In the genomic region with DNA sequence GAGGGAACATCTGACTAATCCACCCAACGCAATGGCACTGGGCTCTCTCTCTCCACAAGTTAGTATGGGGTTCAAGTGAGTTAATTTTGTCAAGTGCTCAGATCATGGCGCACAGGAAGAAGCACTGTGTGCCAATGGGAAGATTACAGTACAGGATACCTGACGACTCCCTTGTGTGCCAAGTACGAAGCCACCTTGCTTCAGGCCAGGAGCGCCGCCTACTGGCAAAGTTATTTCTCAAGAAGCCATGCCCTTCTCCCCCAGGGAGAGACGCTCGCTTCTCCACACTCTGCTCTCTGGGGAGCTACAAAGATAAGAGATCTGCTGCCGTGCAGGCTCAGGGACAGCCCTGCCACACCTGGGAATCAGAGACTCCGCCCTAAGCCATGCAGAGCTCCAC, we compare ENCODE assay signal across 9 mouse cellular contexts. TPM values are rescaled to one million over a fixed set of nuclear protein-coding genes. Genes with fewer than 3 reads are reported as not detected.
DNase-seq lines count a peak whose midpoint lies in the region; ATAC-seq and TF ChIP-seq lines count a peak whose summit lies in the region.
"Had no signal": no experiment of that assay in that cellular context is flagged by ENCODE, and none has a peak within 500 bp of the region (broad histone marks: within the 10 kb centered on the region; RNA-seq: fewer than 3 reads in every experiment).

No protein-coding gene starts in this region.

- no peak overlapping the region for H3K4me3 ChIP-seq in kidney, embryonic 15.5 days (replicated peaks)
- no peak overlapping the region for H3K4me3 ChIP-seq in CH12.LX (replicated peaks in 1 of 3; ENCODE audit: low read depth in 2 of 3, low read length in 2 of 3, poor library complexity in 1 of 3)
- no peak overlapping the region for H3K4me3 ChIP-seq in lung, adult 2 months (replicated peaks; ENCODE audit: extremely low read depth, low read depth, low read length)
- H3K4me3 ChIP-seq in forebrain, embryonic 13.5 days = no peak overlapping the region
- H3K4me3 ChIP-seq: erythroblast, embryonic 14.5 days had no signal

- 10% methylated on average over 10 of the region's 10 CpGs for WGBS in kidney, embryonic 15.5 days
- WGBS in lung, adult 2 months = 12% methylated on average over 10 of the region's 10 CpGs
- WGBS in forebrain, embryonic 13.5 days = 24% methylated on average over 10 of the region's 10 CpGs

- H3K27ac ChIP-seq in kidney, embryonic 15.5 days = no peak overlapping the region
- H3K27ac ChIP-seq in CH12.LX (ENCODE audit: insufficient read depth, low read depth) = no peak overlapping the region
- H3K27ac ChIP-seq in forebrain, embryonic 13.5 days = no peak overlapping the region

- dilution Hi-C loops in CH12.LX (cut with MboI; ENCODE audit: extremely low pct_ligation_motif_present, extremely low pct_unique_long_range_greater_than_20kb, low sequenced_read_pairs) = no loop called here

- no peaks in the 10 kb centered on the region for H3K36me3 ChIP-seq in kidney, embryonic 15.5 days
- no peaks in the 10 kb centered on the region for H3K36me3 ChIP-seq in CH12.LX (replicated peaks in 1 of 2; ENCODE audit: control insufficient read depth in 1 of 2, insufficient read depth in 1 of 2, low read length in 1 of 2)
- H3K36me3 ChIP-seq in forebrain, embryonic 13.5 days (ENCODE audit: poor library complexity, severe bottlenecking) = peaks cover 34% of the 10 kb centered on the region

- in situ Hi-C loops in CH12.LX (cut with MboI; ENCODE audit: low pct_ligation_motif_present, low pct_unique_long_range_greater_than_20kb, low sequenced_read_pairs) = no loop called here

- TF ChIP-seq RAD21 in CH12.LX (IDR thresholded peaks at IDR 0.05; ENCODE audit: low read depth, low read length) = peak; percentile 76

- TF ChIP-seq POLR2A in CH12.LX (IDR thresholded peaks at IDR 0.05; ENCODE audit: low read depth, low read length) = no peak
- no peak for TF ChIP-seq POLR2A in lung, adult 2 months (IDR thresholded peaks at IDR 0.05; ENCODE audit: borderline replicate concordance, extremely low read depth, low read depth, low read length)

- ATAC-seq in kidney, embryonic 15.5 days (replicated peaks; ENCODE audit: low FRiP score) = no peak
- ATAC-seq in forebrain, embryonic 13.5 days = no peak

- no peaks in the 10 kb centered on the region for H3K9me3 ChIP-seq in kidney, embryonic 15.5 days (replicated peaks)
- no peaks in the 10 kb centered on the region for H3K9me3 ChIP-seq in CH12.LX (replicated peaks; ENCODE audit: low read length)
- no peaks in the 10 kb centered on the region for H3K9me3 ChIP-seq in forebrain, embryonic 13.5 days (replicated peaks)

- peak; percentile 76 for DNase-seq in kidney, adult 18-20 months
- DNase-seq in CH12.LX (ENCODE audit: extremely low read depth) = peak; percentile 71
- DNase-seq in adrenal gland, adult 2 months = peak; percentile 59
- DNase-seq in gastrocnemius, postnatal 14 days = peak; percentile 59
- no peak for DNase-seq in lung, adult 2 months
- DNase-seq in thymus, postnatal 14 days = peak; percentile 67

- no peaks in the 10 kb centered on the region for H3K79me2 ChIP-seq in CH12.LX (replicated peaks; ENCODE audit: control insufficient read depth, extremely low read depth, insufficient read depth, poor library complexity, severe bottlenecking)

- peak; percentile 35 to 90; a peak in 3 of 4 replicates for TF ChIP-seq CTCF in CH12.LX (conservative IDR thresholded peaks at IDR 0.05 in 1 of 2, IDR thresholded peaks at IDR 0.05 in 1 of 2; ENCODE audit: low read depth in 2 of 2, low read length in 2 of 2)
- TF ChIP-seq CTCF in lung, adult 2 months (IDR thresholded peaks at IDR 0.05; ENCODE audit: insufficient read depth, low read length) = peak; percentile 49; the same call in 1 of the 2 replicates

- no peak for TF ChIP-seq EP300 in CH12.LX (IDR thresholded peaks at IDR 0.05; ENCODE audit: low read length)

- H3K4me1 ChIP-seq in kidney, embryonic 15.5 days = peaks cover 50% of the 10 kb centered on the region
- peaks cover 12 to 13% of the 10 kb centered on the region in 2 experiments; a peak in 3 of 4 replicates for H3K4me1 ChIP-seq in CH12.LX (ENCODE audit: control insufficient read depth in 1 of 2, insufficient read depth in 2 of 2)
- no peaks in the 10 kb centered on the region for H3K4me1 ChIP-seq in lung, adult 2 months (ENCODE audit: control insufficient read depth, insufficient read depth, low read length)
- H3K4me1 ChIP-seq in forebrain, embryonic 13.5 days = peaks cover 50% of the 10 kb centered on the region

- no peak overlapping the region for H3K4me2 ChIP-seq in kidney, embryonic 15.5 days
- H3K4me2 ChIP-seq in CH12.LX (ENCODE audit: insufficient read depth, low read depth, poor library complexity, severe bottlenecking) = no peak overlapping the region
- H3K4me2 ChIP-seq in forebrain, embryonic 13.5 days = no peak overlapping the region

- intact Hi-C loops in gastrocnemius, postnatal 14 days (cut with DNase I; ENCODE audit: low total_unique reads) = no loop called here

- H3K27me3 ChIP-seq in kidney, embryonic 15.5 days = peaks cover 95% of the 10 kb centered on the region
- peaks cover 92% of the 10 kb centered on the region for H3K27me3 ChIP-seq in CH12.LX (replicated peaks)
- H3K27me3 ChIP-seq in forebrain, embryonic 13.5 days = peaks cover 57% of the 10 kb centered on the region

- no peak overlapping the region for H3K9ac ChIP-seq in kidney, embryonic 15.5 days
- H3K9ac ChIP-seq in CH12.LX (ENCODE audit: insufficient read depth, low read depth) = no peak overlapping the region
- no peak overlapping the region for H3K9ac ChIP-seq in forebrain, embryonic 13.5 days

TF ChIP-seq in CH12.LX, 34 proteins besides CTCF, POLR2A, EP300 and RAD21:
- no peak for TF ChIP-seq TBP (conservative IDR thresholded peaks at IDR 0.05; ENCODE audit: low read depth, low read length)
- TF ChIP-seq MXI1 (IDR thresholded peaks at IDR 0.05; ENCODE audit: low read depth, low read length) = no peak
- no peak for TF ChIP-seq ETS1 (conservative IDR thresholded peaks at IDR 0.05; ENCODE audit: low read depth, low read length)
- TF ChIP-seq SMC3 (IDR thresholded peaks at IDR 0.05; ENCODE audit: low read depth, low read length) = peak; percentile 66
- TF ChIP-seq UBTF (IDR thresholded peaks at IDR 0.05; ENCODE audit: low read depth, low read length) = no peak
- no peak for TF ChIP-seq SIN3A (IDR thresholded peaks at IDR 0.05; ENCODE audit: low read length)
- TF ChIP-seq USF1 (IDR thresholded peaks at IDR 0.05; ENCODE audit: low read depth, low read length) = no peak
TF ChIP-seq in CH12.LX: peak in this region for 1.

RNA-seq across cellular contexts. Expression of a gene that starts 19.5 kb away (rescaled TPM):
- not detected in 2 replicates for polyA plus RNA-seq in kidney, embryonic 15.5 days (2015; fragmentation: Nextera tagmentation; extraction: Ambion mirVana)
- total RNA-seq in CH12.LX (2012; rRNA removed) (not detected in 2 replicates), CH12.LX (2014; rRNA removed) (not detected in 2 replicates)
- not detected in 2 replicates for polyA plus RNA-seq in CH12.LX (2012; ENCODE audit: insufficient read length, low read depth)
- total RNA-seq in adrenal gland, adult 2 months (2021) = under 1 TPM in 1 of 2 experiments, not detected in 1; 0.37 TPM
- polyA plus RNA-seq in adrenal gland, adult 2 months (2012; rRNA removed) = 0.06 TPM in 1 of 2 replicates, not detected in the other
- not detected for total RNA-seq in gastrocnemius, postnatal 14 days (2021)
- not detected in 2 replicates for polyA plus RNA-seq in lung, adult 2 months (2012; rRNA removed)
- polyA plus RNA-seq in forebrain, embryonic 13.5 days (2015; fragmentation: Nextera tagmentation; extraction: Ambion mirVana) = 0.13 TPM in 1 of 2 replicates, not detected in the other
- polyA plus RNA-seq: erythroblast, embryonic 14.5 days had no signal

RNA-seq across cellular contexts. Expression of a gene that starts 29.1 kb away (rescaled TPM):
- polyA plus RNA-seq in kidney, embryonic 15.5 days (2015; fragmentation: Nextera tagmentation; extraction: Ambion mirVana) = 0.51 and 0.64 TPM in 2 replicates
- total RNA-seq in CH12.LX (2012; rRNA removed) = not detected in 2 replicates
- total RNA-seq in CH12.LX (2014; rRNA removed) = not detected in 2 replicates
- not detected in 2 replicates for polyA plus RNA-seq in CH12.LX (2012; ENCODE audit: insufficient read length, low read depth)
- under 1 TPM; 0.38 to 0.69 TPM for total RNA-seq in adrenal gland, adult 2 months (2021)
- polyA plus RNA-seq in adrenal gland, adult 2 months (2012; rRNA removed) = 0.82 and 1.4 TPM in 2 replicates
- total RNA-seq in gastrocnemius, postnatal 14 days (2021) = 1 to 10 TPM in 1 of 2 experiments, under 1 TPM in 1; 0.78 to 1.7 TPM
- 3.3 and 6.8 TPM in 2 replicates for polyA plus RNA-seq in lung, adult 2 months (2012; rRNA removed)
- polyA plus RNA-seq in forebrain, embryonic 13.5 days (2015; fragmentation: Nextera tagmentation; extraction: Ambion mirVana) = 0.75 and 0.89 TPM in 2 replicates
- polyA plus RNA-seq: erythroblast, embryonic 14.5 days had no signal

RNA-seq across cellular contexts. Expression of a gene that starts 29.7 kb away (rescaled TPM):
- 0.17 and 0.26 TPM in 2 replicates for polyA plus RNA-seq in kidney, embryonic 15.5 days (2015; fragmentation: Nextera tagmentation; extraction: Ambion mirVana)
- total RNA-seq in CH12.LX (2012; rRNA removed) (0.04 and 0.08 TPM in 2 replicates), CH12.LX (2014; rRNA removed) (not detected in 2 replicates)
- not detected in 2 replicates for polyA plus RNA-seq in CH12.LX (2012; ENCODE audit: insufficient read length, low read depth)
- under 1 TPM; 0.52 to 0.69 TPM for total RNA-seq in adrenal gland, adult 2 months (2021)
- polyA plus RNA-seq in adrenal gland, adult 2 months (2012; rRNA removed) = 0.53 and 0.70 TPM in 2 replicates
- total RNA-seq in gastrocnemius, postnatal 14 days (2021) = 1 to 10 TPM; 3.3 to 4.6 TPM
- 0.17 and 0.19 TPM in 2 replicates for polyA plus RNA-seq in lung, adult 2 months (2012; rRNA removed)
- polyA plus RNA-seq in forebrain, embryonic 13.5 days (2015; fragmentation: Nextera tagmentation; extraction: Ambion mirVana) = 3.7 and 4.1 TPM in 2 replicates

RNA-seq across cellular contexts. Expression of a gene that starts 38.7 kb away (rescaled TPM):
- polyA plus RNA-seq in kidney, embryonic 15.5 days (2015; fragmentation: Nextera tagmentation; extraction: Ambion mirVana) = 58.0 and 58.5 TPM in 2 replicates
- total RNA-seq in CH12.LX (2012; rRNA removed) (18.5 and 19.9 TPM in 2 replicates), CH12.LX (2014; rRNA removed) (27.3 and 30.2 TPM in 2 replicates)
- polyA plus RNA-seq in CH12.LX (2012; ENCODE audit: insufficient read length, low read depth) = 27.2 and 28.4 TPM in 2 replicates
- total RNA-seq in adrenal gland, adult 2 months (2021) = 1 to 10 TPM; 3.7 to 6.1 TPM
- polyA plus RNA-seq in adrenal gland, adult 2 months (2012; rRNA removed) = 3.6 and 3.7 TPM in 2 replicates
- 1 to 10 TPM; 4.8 to 6.3 TPM for total RNA-seq in gastrocnemius, postnatal 14 days (2021)
- polyA plus RNA-seq in lung, adult 2 months (2012; rRNA removed) = 0.78 and 2.0 TPM in 2 replicates
- 51.2 and 59.0 TPM in 2 replicates for polyA plus RNA-seq in forebrain, embryonic 13.5 days (2015; fragmentation: Nextera tagmentation; extraction: Ambion mirVana)
